Comparison of ENCODE assay signal across 23 mouse cellular contexts in the genomic region with DNA sequence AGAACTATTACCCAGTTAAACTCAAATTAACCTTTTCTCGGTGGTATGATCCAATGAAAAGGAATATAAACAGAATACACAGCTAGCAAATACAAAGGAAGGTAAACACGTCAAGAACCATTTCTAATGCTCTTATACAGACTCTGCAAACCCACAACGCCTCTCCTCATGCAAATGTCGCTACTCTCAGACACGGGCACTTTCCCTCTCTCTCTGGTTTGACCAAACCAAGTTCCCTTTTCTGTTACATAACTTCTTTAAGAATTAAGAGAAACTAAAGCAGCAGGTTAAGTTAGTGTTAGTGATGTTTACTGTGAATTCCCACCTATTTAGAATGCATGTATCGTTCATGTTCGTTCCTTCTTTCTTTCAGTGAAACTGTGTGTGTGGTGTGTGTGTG.
"Had no signal": no experiment of that assay in that cellular context is flagged by ENCODE, and none has a peak within 500 bp of the region (broad histone marks: within the 10 kb centered on the region; RNA-seq: fewer than 3 reads in every experiment).

No protein-coding gene starts in this region.

- ATAC-seq: midbrain, embryonic 13.5 days; midbrain, embryonic 16.5 days had no signal

- H3K27me3 ChIP-seq: liver, embryonic 13.5 days; megakaryocyte, embryonic 14.5 days; midbrain, embryonic 13.5 days; neural tube, embryonic 13.5 days; stomach, embryonic 15.5 days had no signal

- H3K9me3 ChIP-seq: liver, embryonic 13.5 days; megakaryocyte, embryonic 14.5 days; midbrain, embryonic 10.5 days; midbrain, embryonic 13.5 days; neural tube, embryonic 13.5 days; stomach, embryonic 15.5 days had no signal

- H3K4me2 ChIP-seq: liver, embryonic 13.5 days; midbrain, embryonic 13.5 days; neural tube, embryonic 13.5 days; stomach, embryonic 15.5 days had no signal

- H3K27ac ChIP-seq: left cerebral cortex, adult 2 months; liver, embryonic 13.5 days; midbrain, embryonic 10.5 days; midbrain, embryonic 13.5 days; neural tube, embryonic 13.5 days; stomach, embryonic 15.5 days had no signal

- H3K4me1 ChIP-seq: midbrain, embryonic 10.5 days; neural tube, embryonic 13.5 days; stomach, embryonic 15.5 days had no signal

- H3K4me3 ChIP-seq: left cerebral cortex, adult 2 months; liver, embryonic 13.5 days; megakaryocyte, embryonic 14.5 days; midbrain, embryonic 10.5 days; midbrain, embryonic 13.5 days; myocyte; neural tube, embryonic 13.5 days; stomach, embryonic 15.5 days had no signal

- H3K9ac ChIP-seq: liver, embryonic 13.5 days; midbrain, embryonic 13.5 days; neural tube, embryonic 13.5 days; stomach, embryonic 15.5 days had no signal

- DNase-seq: kidney, adult 11 months; kidney, adult 8-10 months; kidney, postnatal 14 days; kidney, postnatal 4 days; layer of hippocampus, postnatal 36 days; liver, embryonic 13.5 days; lung, adult 2 months; lung, postnatal 14 days; lung, postnatal 4 days; retina, postnatal 1 day; right cerebral cortex, postnatal 25 days; spleen, adult 18-20 months; thymus, adult 2 months; thymus, postnatal 14 days; thymus, postnatal 4 days had no signal
